ENCODE assay signal across 18 mouse cellular contexts in the genomic region with DNA sequence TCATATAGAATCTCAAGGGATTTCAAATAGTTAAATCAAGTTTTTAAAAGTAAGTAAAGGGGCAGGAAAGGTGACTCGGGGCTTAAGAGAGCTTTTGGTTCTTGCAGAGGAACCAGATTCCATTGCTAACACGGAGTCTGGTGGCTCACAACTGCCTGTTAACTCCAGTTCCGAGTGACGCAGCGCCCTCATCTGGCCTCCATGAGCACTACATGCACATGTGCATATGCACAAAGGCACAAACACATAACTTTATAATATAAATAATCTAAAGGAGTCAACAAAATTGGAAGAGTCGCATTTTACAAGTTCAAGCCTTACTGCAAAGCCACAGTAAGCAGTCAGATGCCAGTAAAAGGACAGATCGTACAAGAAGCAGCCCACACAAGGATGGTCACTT.
DNase-seq lines count a peak whose midpoint lies in the region; TF ChIP-seq lines count a peak whose summit lies in the region.
"Had no signal": no experiment of that assay in that cellular context is flagged by ENCODE, and none has a peak within 500 bp of the region (broad histone marks: within the 10 kb centered on the region; RNA-seq: fewer than 3 reads in every experiment).

No protein-coding gene starts in this region.

- DNase-seq in heart, adult 2 months = no peak
- DNase-seq in heart, postnatal 36 days = no peak
- no peak for DNase-seq in lung, adult 2 months
- DNase-seq in lung, postnatal 10 days = no peak
- peak; percentile 35 for DNase-seq in NIH3T3 (ENCODE audit: low read depth)
- DNase-seq in left cerebral cortex, postnatal 25 days (ENCODE audit: low spot score in 2 of 2) = no peak
- DNase-seq in spleen, adult 12 weeks (ENCODE audit: low spot score) = no peak
- DNase-seq: B cell, adult 2 months; cerebellum, adult 9-10 months; gastrocnemius, postnatal 25 days; kidney, adult 18-20 months; right cerebral cortex, adult 18-20 months had no signal

- 92% methylated on average over 7 of the region's 7 CpGs for WGBS in heart, adult 2 months
- 92% methylated on average over 7 of the region's 7 CpGs for WGBS in lung, adult 2 months
- WGBS in olfactory bulb, adult 2 months = 95% methylated on average over 7 of the region's 7 CpGs

- H3K4me3 ChIP-seq in heart, adult 2 months = no peak overlapping the region
- no peak overlapping the region for H3K4me3 ChIP-seq in lung, adult 2 months (replicated peaks; ENCODE audit: extremely low read depth, low read depth, low read length)
- H3K4me3 ChIP-seq in olfactory bulb, adult 2 months (ENCODE audit: insufficient read depth, low read depth, low read length) = no peak overlapping the region
- H3K4me3 ChIP-seq: heart, embryonic 12.5 days; hindbrain, embryonic 13.5 days; liver, embryonic 15.5 days; megakaryocyte, embryonic 14.5 days; neural tube, embryonic 15.5 days had no signal

- no peak for TF ChIP-seq POLR2A in heart, adult 2 months (IDR thresholded peaks at IDR 0.05; ENCODE audit: insufficient read depth, low read depth, low read length)
- no peak for TF ChIP-seq POLR2A in lung, adult 2 months (IDR thresholded peaks at IDR 0.05; ENCODE audit: borderline replicate concordance, extremely low read depth, low read depth, low read length)
- TF ChIP-seq POLR2A in olfactory bulb, adult 2 months (IDR thresholded peaks at IDR 0.05; ENCODE audit: insufficient read depth, low read depth, low read length) = no peak

- H3K27me3 ChIP-seq in heart, adult 2 months (ENCODE audit: control insufficient read depth, insufficient read depth, low read length) = no peaks in the 10 kb centered on the region
- H3K27me3 ChIP-seq: heart, embryonic 12.5 days; hindbrain, embryonic 13.5 days; liver, embryonic 15.5 days; megakaryocyte, embryonic 14.5 days; neural tube, embryonic 15.5 days had no signal

- intact Hi-C loops in heart, adult 2 months (cut with DNase I) = no loop called here
- intact Hi-C loops in heart, postnatal 36 days (cut with DNase I) = no loop called here
- intact Hi-C loops in left cerebral cortex, postnatal 25 days (cut with DNase I) = no loop called here

- peak; percentile 55 for TF ChIP-seq CTCF in heart, adult 2 months (IDR thresholded peaks at IDR 0.05)
- TF ChIP-seq CTCF in lung, adult 2 months (IDR thresholded peaks at IDR 0.05; ENCODE audit: insufficient read depth, low read length) = peak; percentile 46; the same call in 1 of the 2 replicates
- 0 out of 2 replicates have a peak, but pooled peaks have one; percentile 23 for TF ChIP-seq CTCF in olfactory bulb, adult 2 months (IDR thresholded peaks at IDR 0.05; ENCODE audit: insufficient read depth, low read depth, low read length)

- no peak overlapping the region for H3K27ac ChIP-seq in heart, adult 2 months
- no peak overlapping the region for H3K27ac ChIP-seq in olfactory bulb, adult 2 months (ENCODE audit: insufficient read depth, low read depth, low read length)
- H3K27ac ChIP-seq: hindbrain, embryonic 13.5 days; liver, embryonic 15.5 days; neural tube, embryonic 15.5 days had no signal

- H3K4me1 ChIP-seq in heart, adult 2 months (ENCODE audit: control insufficient read depth, insufficient read depth, low read length) = peaks cover 2% of the 10 kb centered on the region
- H3K4me1 ChIP-seq in lung, adult 2 months (ENCODE audit: control insufficient read depth, insufficient read depth, low read length) = no peaks in the 10 kb centered on the region; the same call in 1 of the 2 replicates
- no peaks in the 10 kb centered on the region for H3K4me1 ChIP-seq in olfactory bulb, adult 2 months (ENCODE audit: control insufficient read depth, insufficient read depth, low read length)
- H3K4me1 ChIP-seq: heart, embryonic 12.5 days; hindbrain, embryonic 13.5 days; megakaryocyte, embryonic 14.5 days; neural tube, embryonic 15.5 days had no signal

- no peak overlapping the region for H3K9ac ChIP-seq in heart, adult 2 months (ENCODE audit: low read depth, low read length)
- H3K9ac ChIP-seq: heart, embryonic 12.5 days; hindbrain, embryonic 13.5 days; liver, embryonic 15.5 days; neural tube, embryonic 15.5 days had no signal

- TF ChIP-seq EP300 in heart, adult 2 months (IDR thresholded peaks at IDR 0.05; ENCODE audit: insufficient read depth, low read depth, low read length) = no peak

- peaks cover 4% of the 10 kb centered on the region for H3K36me3 ChIP-seq in heart, adult 2 months (ENCODE audit: control insufficient read depth, insufficient read depth, low read length)
- H3K36me3 ChIP-seq: neural tube, embryonic 15.5 days had no signal

- no peaks in the 10 kb centered on the region for H3K79me2 ChIP-seq in heart, adult 2 months (replicated peaks; ENCODE audit: control insufficient read depth, insufficient read depth, low read length)
